Mouse (Mus musculus): ENCODE results near the gene Eef2. TPM values are rescaled to one million over a fixed set of nuclear protein-coding genes. Genes with fewer than 3 reads are reported as not detected.
A peak's percentile ranks its signal among the peaks of the same experiment; 100 is the strongest.
"Not testable (repeated sequence)": the region's sequence is repeated elsewhere in the genome, so short reads cannot be mapped to it uniquely, and the experiment has no call there.

Gene Eef2
- polyA plus RNA-seq, 1 experiment: 1,507 TPM

DNA sequence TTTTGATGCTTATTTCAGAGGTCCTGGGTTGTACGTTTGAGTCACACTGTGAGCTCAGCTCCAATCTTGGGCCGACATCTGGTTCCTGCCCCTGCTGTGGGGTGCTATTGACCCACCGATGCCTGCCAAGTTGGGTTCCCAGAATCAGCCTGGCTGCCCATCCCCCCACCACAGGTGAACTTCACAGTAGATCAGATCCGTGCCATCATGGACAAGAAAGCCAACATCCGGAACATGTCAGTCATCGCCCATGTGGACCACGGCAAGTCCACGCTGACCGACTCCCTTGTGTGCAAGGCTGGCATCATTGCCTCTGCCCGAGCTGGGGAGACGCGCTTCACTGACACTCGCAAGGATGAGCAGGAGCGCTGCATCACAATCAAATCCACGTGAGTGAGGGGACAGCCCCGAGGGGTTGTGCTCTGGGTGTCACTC, 1.1 kb downstream of the Eef2 start:
- H3K27ac ChIP-seq (ENCODE audit: control insufficient read depth, insufficient read depth, low read depth, low read length): peak overlapping the region; percentile 97
- H3K36me3 ChIP-seq (ENCODE audit: control insufficient read depth, insufficient read depth, low read length): no peaks in the 10 kb centered on the region; the same call in none of the 2 replicates
- H3K27me3 ChIP-seq (ENCODE audit: control insufficient read depth, insufficient read depth, low read length): no peaks in the 10 kb centered on the region
- H3K4me3 ChIP-seq (ENCODE audit: control insufficient read depth, low read depth, low read length): peak overlapping the region; percentile 94
- TF ChIP-seq POLR2A (IDR thresholded peaks at IDR 0.05; ENCODE audit: control insufficient read depth, low read depth, low read length) (peak; percentile 24; the same call in 1 of the 2 replicates), CTCF (IDR thresholded peaks at IDR 0.05; ENCODE audit: control insufficient read depth, insufficient read depth, insufficient replicate concordance, low read depth, low read length) (no peak)
- H3K4me1 ChIP-seq (ENCODE audit: control insufficient read depth, insufficient read depth, low read length): peaks cover 27% of the 10 kb centered on the region

DNA sequence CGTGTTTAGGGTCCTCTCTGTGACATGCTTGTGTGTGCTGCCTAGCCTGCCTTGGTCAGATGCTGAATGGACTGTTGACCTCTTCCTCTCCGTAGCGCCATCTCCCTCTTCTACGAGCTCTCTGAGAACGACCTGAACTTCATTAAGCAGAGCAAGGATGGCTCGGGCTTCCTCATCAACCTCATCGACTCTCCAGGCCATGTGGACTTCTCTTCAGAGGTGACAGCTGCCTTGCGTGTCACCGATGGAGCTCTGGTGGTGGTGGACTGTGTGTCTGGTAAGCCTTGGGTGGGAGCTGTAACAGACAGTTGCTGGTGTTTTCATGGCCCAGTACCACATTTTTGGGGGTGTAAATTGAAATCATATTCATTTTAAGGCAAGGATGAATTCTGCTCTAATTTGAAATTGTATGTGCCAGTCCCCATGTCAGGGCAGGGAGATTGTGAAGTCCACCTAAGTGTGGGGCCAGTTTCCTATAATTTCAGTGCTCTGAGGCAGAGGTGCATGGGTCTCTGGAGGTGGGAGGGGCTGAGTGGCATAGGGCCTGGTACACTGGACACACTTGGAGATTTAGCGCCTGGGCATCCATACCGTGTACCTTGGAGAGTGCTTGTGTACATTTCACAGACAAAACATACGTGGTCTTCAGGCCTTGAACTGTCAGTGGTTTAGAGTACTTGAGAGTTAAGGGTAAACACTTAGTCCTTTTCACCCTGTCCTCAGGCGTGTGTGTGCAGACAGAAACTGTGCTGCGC, 1.7 kb downstream of the Eef2 start:
- Histone ChIP-seq H3K27me3 (ENCODE audit: control insufficient read depth, insufficient read depth, low read length) (no peaks in the 10 kb centered on the region), H3K4me1 (ENCODE audit: control insufficient read depth, insufficient read depth, low read length) (peaks cover 22% of the 10 kb centered on the region), H3K4me3 (ENCODE audit: control insufficient read depth, low read depth, low read length) (peak overlapping the region; percentile 94), H3K27ac (ENCODE audit: control insufficient read depth, insufficient read depth, low read depth, low read length) (no peak overlapping the region; the same call in 1 of the 2 replicates), H3K36me3 (ENCODE audit: control insufficient read depth, insufficient read depth, low read length) (no peaks in the 10 kb centered on the region; the same call in none of the 2 replicates)
- TF ChIP-seq CTCF (IDR thresholded peaks at IDR 0.05; ENCODE audit: control insufficient read depth, insufficient read depth, insufficient replicate concordance, low read depth, low read length) (no peak), POLR2A (IDR thresholded peaks at IDR 0.05; ENCODE audit: control insufficient read depth, low read depth, low read length) (no peak)

DNA sequence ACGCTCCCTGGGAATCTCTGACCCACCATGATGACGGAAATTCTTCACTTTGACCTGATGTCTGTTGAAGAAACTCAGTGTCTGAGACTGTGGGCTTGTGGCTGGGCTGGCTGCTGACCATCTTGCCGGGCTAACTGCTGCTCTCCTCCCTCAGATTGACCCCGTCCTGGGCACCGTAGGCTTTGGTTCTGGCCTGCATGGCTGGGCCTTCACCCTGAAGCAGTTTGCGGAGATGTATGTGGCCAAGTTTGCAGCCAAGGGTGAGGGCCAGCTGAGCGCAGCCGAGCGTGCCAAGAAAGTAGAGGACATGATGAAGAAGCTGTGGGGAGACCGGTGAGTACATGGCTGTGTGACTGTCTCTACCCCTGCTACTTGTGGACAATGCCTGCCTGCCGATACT, 2.5 kb downstream of the Eef2 start:
- H3K4me1 ChIP-seq (ENCODE audit: control insufficient read depth, insufficient read depth, low read length): peaks cover 24% of the 10 kb centered on the region
- H3K27me3 ChIP-seq (ENCODE audit: control insufficient read depth, insufficient read depth, low read length): no peaks in the 10 kb centered on the region
- H3K4me3 ChIP-seq (ENCODE audit: control insufficient read depth, low read depth, low read length): no peak overlapping the region; the same call in 1 of the 2 replicates
- TF ChIP-seq POLR2A (IDR thresholded peaks at IDR 0.05; ENCODE audit: control insufficient read depth, low read depth, low read length) (no peak), CTCF (IDR thresholded peaks at IDR 0.05; ENCODE audit: control insufficient read depth, insufficient read depth, insufficient replicate concordance, low read depth, low read length) (no peak)
- no peak overlapping the region for H3K27ac ChIP-seq (ENCODE audit: control insufficient read depth, insufficient read depth, low read depth, low read length)
- no peaks in the 10 kb centered on the region; the same call in none of the 2 replicates for H3K36me3 ChIP-seq (ENCODE audit: control insufficient read depth, insufficient read depth, low read length)

DNA sequence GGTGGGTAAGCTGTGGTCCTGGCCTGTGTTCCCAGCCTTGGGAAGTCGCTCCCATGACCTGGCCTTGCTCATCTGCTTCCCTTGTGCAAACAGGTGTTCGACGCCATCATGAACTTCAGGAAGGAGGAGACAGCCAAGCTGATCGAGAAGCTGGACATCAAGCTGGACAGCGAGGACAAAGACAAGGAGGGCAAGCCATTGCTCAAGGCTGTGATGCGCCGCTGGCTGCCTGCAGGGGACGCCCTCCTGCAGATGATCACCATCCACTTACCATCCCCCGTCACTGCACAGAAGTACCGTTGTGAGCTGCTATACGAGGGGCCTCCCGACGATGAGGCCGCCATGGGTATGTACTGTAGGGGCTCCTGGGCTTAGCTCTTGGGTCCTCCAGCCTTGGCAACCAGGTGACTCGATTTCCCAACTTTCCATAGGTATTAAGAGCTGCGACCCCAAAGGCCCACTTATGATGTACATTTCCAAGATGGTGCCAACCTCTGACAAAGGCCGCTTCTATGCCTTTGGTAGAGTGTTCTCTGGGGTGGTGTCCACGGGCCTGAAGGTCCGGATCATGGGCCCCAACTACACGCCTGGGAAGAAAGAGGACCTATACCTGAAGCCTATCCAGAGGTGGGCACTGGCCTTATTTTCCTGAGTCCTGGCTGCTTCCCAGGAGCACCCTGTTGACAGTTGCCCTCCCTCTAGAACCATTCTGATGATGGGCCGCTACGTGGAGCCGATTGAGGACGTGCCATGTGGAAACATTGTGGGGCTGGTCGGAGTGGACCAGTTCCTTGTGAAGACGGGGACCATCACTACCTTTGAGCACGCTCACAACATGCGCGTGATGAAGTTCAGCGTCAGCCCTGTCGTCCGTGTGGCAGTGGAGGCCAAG, 3.3 kb downstream of the Eef2 start:
- Histone ChIP-seq H3K27me3 (ENCODE audit: control insufficient read depth, insufficient read depth, low read length) (no peaks in the 10 kb centered on the region), H3K27ac (ENCODE audit: control insufficient read depth, insufficient read depth, low read depth, low read length) (no peak overlapping the region), H3K4me1 (ENCODE audit: control insufficient read depth, insufficient read depth, low read length) (peaks cover 20% of the 10 kb centered on the region), H3K36me3 (ENCODE audit: control insufficient read depth, insufficient read depth, low read length) (no peaks in the 10 kb centered on the region; the same call in none of the 2 replicates), H3K4me3 (ENCODE audit: control insufficient read depth, low read depth, low read length) (no peak overlapping the region)
- TF ChIP-seq POLR2A (IDR thresholded peaks at IDR 0.05; ENCODE audit: control insufficient read depth, low read depth, low read length) (no peak), CTCF (IDR thresholded peaks at IDR 0.05; ENCODE audit: control insufficient read depth, insufficient read depth, insufficient replicate concordance, low read depth, low read length) (no peak)

DNA sequence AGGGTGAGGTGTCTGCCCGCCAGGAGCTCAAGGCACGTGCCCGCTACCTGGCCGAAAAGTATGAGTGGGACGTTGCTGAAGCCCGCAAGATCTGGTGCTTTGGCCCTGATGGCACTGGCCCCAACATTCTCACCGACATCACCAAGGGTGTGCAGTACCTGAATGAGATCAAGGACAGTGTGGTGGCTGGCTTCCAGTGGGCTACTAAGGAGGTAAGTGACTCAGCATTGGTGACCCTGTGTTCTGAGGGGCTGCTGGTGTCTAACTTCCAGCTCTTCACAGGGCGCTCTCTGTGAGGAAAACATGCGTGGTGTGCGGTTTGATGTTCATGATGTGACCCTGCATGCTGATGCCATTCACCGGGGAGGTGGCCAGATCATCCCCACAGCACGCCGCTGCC, 4.5 kb downstream of the Eef2 start:
- Histone ChIP-seq H3K36me3 (ENCODE audit: control insufficient read depth, insufficient read depth, low read length) (no peaks in the 10 kb centered on the region; the same call in none of the 2 replicates), H3K27ac (ENCODE audit: control insufficient read depth, insufficient read depth, low read depth, low read length) (no peak overlapping the region), H3K4me1 (ENCODE audit: control insufficient read depth, insufficient read depth, low read length) (peaks cover 11% of the 10 kb centered on the region), H3K4me3 (ENCODE audit: control insufficient read depth, low read depth, low read length) (no peak overlapping the region), H3K27me3 (ENCODE audit: control insufficient read depth, insufficient read depth, low read length) (no peaks in the 10 kb centered on the region)
- no peak for TF ChIP-seq POLR2A (IDR thresholded peaks at IDR 0.05; ENCODE audit: control insufficient read depth, low read depth, low read length)
- no peak for TF ChIP-seq CTCF (IDR thresholded peaks at IDR 0.05; ENCODE audit: control insufficient read depth, insufficient read depth, insufficient replicate concordance, low read depth, low read length)

DNA sequence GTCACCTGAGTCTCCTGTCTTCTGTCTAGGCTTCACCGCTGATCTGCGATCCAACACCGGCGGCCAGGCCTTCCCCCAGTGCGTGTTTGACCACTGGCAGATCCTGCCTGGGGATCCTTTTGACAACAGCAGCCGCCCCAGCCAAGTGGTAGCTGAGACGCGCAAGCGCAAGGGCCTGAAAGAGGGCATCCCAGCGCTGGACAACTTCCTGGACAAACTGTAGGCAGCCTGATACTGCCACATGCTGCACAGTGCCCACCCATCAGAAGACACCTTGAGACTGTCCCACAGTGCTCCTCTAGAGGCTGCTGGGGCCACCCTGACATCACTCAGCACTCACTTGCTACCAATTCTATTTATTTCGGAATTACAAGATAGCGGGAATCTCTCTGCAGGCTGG, 5.4 kb downstream of the Eef2 start:
- H3K4me1 ChIP-seq (ENCODE audit: control insufficient read depth, insufficient read depth, low read length): peaks cover 11% of the 10 kb centered on the region
- H3K27ac ChIP-seq (ENCODE audit: control insufficient read depth, insufficient read depth, low read depth, low read length); H3K4me3 ChIP-seq (ENCODE audit: control insufficient read depth, low read depth, low read length); H3K27me3 ChIP-seq (ENCODE audit: control insufficient read depth, insufficient read depth, low read length); H3K36me3 ChIP-seq (ENCODE audit: control insufficient read depth, insufficient read depth, low read length): not testable (repeated sequence)
